Mouse (Mus musculus) limb, embryonic 14.5 days (tissue): ENCODE results near the gene Mpzl3. TPM values are rescaled to one million over a fixed set of nuclear protein-coding genes. Genes with fewer than 3 reads are reported as not detected.

Source experiments
- ATAC-seq: fragments of 200-750 bp; cut with Nextera tagmentation; 2 replicates; pipeline ENCODE4 v1.8.0; 2017; ENCODE audit warnings: low read depth, moderate number of reproducible peaks, moderate TSS enrichment; ENCODE audit not compliant: low FRiP score
- DNase-seq: peaks from one replicate; pipeline ENCODE4 v3.0.0-alpha.2; 2015; ENCODE audit warnings: low spot score
- H3K27ac ChIP-seq: fragments of 300-500 bp; sonication (generic); replicated peaks from 2 replicates; pipeline ENCODE4 v1.5.1; 2014; ENCODE audit warnings: low read depth, mild to moderate bottlenecking, low read length, moderate library complexity, mixed read lengths
- H3K27me3 ChIP-seq: fragments of 300-500 bp; sonication (generic); 2 replicates; pipeline ENCODE4 v1.6.1; 2014; ENCODE audit warnings: low read length, mixed read lengths; ENCODE audit not compliant: control insufficient read depth, insufficient read depth
- H3K36me3 ChIP-seq: fragments of 300-500 bp; sonication (generic); 2 replicates; pipeline ENCODE4 v1.6.1; 2014; ENCODE audit warnings: mild to moderate bottlenecking, low read length, moderate library complexity, mixed read lengths; ENCODE audit not compliant: control insufficient read depth, insufficient read depth
- H3K4me1 ChIP-seq: fragments of 300-500 bp; sonication (generic); 2 replicates; pipeline ENCODE4 v1.6.1; 2014; ENCODE audit warnings: antibody characterized with exemption, low read length, mixed read lengths; ENCODE audit not compliant: control insufficient read depth, insufficient read depth
- H3K4me2 ChIP-seq: fragments of 300-500 bp; sonication (generic); replicated peaks from 2 replicates; pipeline ENCODE4 v1.6.1; 2014; ENCODE audit warnings: low read depth, mild to moderate bottlenecking, low read length, moderate library complexity; ENCODE audit not compliant: severe bottlenecking
- H3K4me3 ChIP-seq: fragments of 300-500 bp; sonication (generic); replicated peaks from 2 replicates; pipeline ENCODE4 v1.5.1; 2014; ENCODE audit warnings: low read length
- H3K9ac ChIP-seq: fragments of 300-500 bp; sonication (generic); 2 replicates; pipeline ENCODE4 v1.6.1; 2014; ENCODE audit warnings: mild to moderate bottlenecking, low read depth, low read length, moderate library complexity; ENCODE audit not compliant: severe bottlenecking
- H3K9me3 ChIP-seq: fragments of 300-500 bp; sonication (generic); 2 replicates; pipeline ENCODE4 v1.6.1; 2016; ENCODE audit warnings: low read length; ENCODE audit not compliant: control insufficient read depth
- POLR2A ChIP-seq: fragments of 200-500 bp; IDR thresholded peaks from 2 replicates; pipeline ENCODE4 v1.8.0; 2012; ENCODE audit warnings: inconsistent platforms, mild to moderate bottlenecking, moderate library complexity, borderline replicate concordance; ENCODE audit not compliant: insufficient read depth, insufficient read length; ENCODE audit errors: extremely low read depth
- WGBS: fragments of 180-500 bp; shearing (Covaris S2); extraction: QIAGEN DNeasy Blood & Tissue Kit; methylation state at CpG from one replicate; pipeline ENCODE4 v1.1.7; 2014; 5-methylcytosine and 5-hydroxymethylcytosine counted together
- polyA plus RNA-seq, 2 experiments: library from polyadenylated mRNA; depleted of rRNA in 1 of 2; stranded (reverse) in 1 of 2; unstranded in 1 of 2; fragments of >200 nt; fragmentation: Nextera tagmentation in 1 of 2; extraction: Ambion mirVana in 1 of 2; gene quantifications; 2 replicates each; pipeline versions ENCODE4 v1.2.1 to v1.2.3; 2012 to 2014

The Mpzl3 gene
- polyA plus RNA-seq, 2 experiments = 2.1 to 4.7 TPM

DNA sequence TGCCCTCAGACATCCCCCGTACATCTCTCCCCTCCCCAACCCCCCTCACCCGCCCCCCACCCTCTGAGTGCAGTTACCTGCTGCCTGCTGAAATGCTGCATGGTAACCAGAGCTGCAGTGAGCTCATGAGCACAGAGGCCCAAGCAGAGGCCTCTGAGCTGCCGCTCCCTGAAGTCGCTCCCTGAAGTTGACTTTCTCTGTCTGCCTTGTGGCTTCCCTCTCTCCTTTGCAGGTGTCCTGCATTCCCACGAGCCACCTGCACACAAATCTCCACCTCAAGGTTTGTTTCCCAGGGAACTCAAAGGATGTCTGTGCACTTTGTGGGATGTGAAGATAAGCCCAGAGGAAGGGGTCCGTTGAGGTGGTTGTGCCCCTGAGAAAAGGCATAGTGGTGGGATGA is 43.7 kb upstream of the Mpzl3 start:
- no peak for TF ChIP-seq POLR2A
- DNase-seq (no peak), ATAC-seq (no peak)
- Histone ChIP-seq H3K36me3 (no peaks in the 10 kb centered on the region), H3K9me3 (no peaks in the 10 kb centered on the region), H3K4me2 (no peak overlapping the region), H3K4me3 (no peak overlapping the region), H3K27me3 (no peaks in the 10 kb centered on the region), H3K9ac (no peak overlapping the region), H3K4me1 (no peaks in the 10 kb centered on the region; the same call in 1 of the 2 replicates), H3K27ac (no peak overlapping the region)
- WGBS = 35% methylated on average over 6 of the region's 6 CpGs

- Histone ChIP-seq H3K4me2 (no peak overlapping the region), H3K27me3 (no peaks in the 10 kb centered on the region), H3K9ac (no peak overlapping the region), H3K36me3 (no peaks in the 10 kb centered on the region), H3K27ac (no peak overlapping the region), H3K4me1 (no peaks in the 10 kb centered on the region), H3K9me3 (no peaks in the 10 kb centered on the region), H3K4me3 (no peak overlapping the region)
- DNase-seq (no peak), ATAC-seq (no peak)
- 39% methylated on average over 2 of the region's 2 CpGs for WGBS
- no peak for TF ChIP-seq POLR2A
Measured at GRCm38 (mm10) chr9:45014879-45015278, 40.1 kb upstream of the Mpzl3 start.

DNA sequence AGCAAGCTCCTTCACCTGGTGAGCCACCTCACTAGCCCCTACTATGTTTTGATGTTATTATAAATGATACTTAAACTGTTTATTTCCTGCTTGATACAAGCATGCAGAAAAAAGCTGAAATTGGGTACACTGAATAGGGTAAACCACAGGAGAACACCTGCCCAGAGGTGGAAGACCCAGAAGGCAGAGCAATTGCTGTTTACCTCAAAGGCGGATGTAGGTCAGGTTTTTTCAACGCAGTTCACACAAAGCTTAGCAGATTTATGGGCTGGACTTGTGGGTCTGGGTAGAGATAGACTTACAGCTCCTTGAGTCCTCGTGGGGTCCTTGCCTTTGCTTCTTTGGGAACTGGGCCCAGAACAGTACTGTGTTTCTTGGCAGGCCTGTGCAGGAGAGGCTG is 39.1 kb upstream of the Mpzl3 start:
- no peak overlapping the region for H3K4me2 ChIP-seq
- H3K9me3 ChIP-seq = no peaks in the 10 kb centered on the region
- no peak for TF ChIP-seq POLR2A
- no peak overlapping the region for H3K9ac ChIP-seq
- WGBS = 64% methylated on average over 3 of the region's 3 CpGs
- H3K36me3 ChIP-seq = no peaks in the 10 kb centered on the region
- H3K4me1 ChIP-seq = no peaks in the 10 kb centered on the region
- no peaks in the 10 kb centered on the region for H3K27me3 ChIP-seq
- ATAC-seq (no peak), DNase-seq (no peak)
- no peak overlapping the region for H3K27ac ChIP-seq
- H3K4me3 ChIP-seq = no peak overlapping the region

GRCm38 (mm10) chr9:45018031-45018430 is 37.0 kb upstream of the Mpzl3 start:
- Histone ChIP-seq H3K4me2 (no peak overlapping the region), H3K27me3 (no peaks in the 10 kb centered on the region), H3K27ac (no peak overlapping the region), H3K4me1 (no peaks in the 10 kb centered on the region), H3K9me3 (no peaks in the 10 kb centered on the region), H3K9ac (no peak overlapping the region), H3K4me3 (no peak overlapping the region), H3K36me3 (no peaks in the 10 kb centered on the region)
- no peak for ATAC-seq
- no peak for TF ChIP-seq POLR2A
- no peak for DNase-seq
- 70% methylated on average over 11 of the region's 11 CpGs for WGBS

DNA sequence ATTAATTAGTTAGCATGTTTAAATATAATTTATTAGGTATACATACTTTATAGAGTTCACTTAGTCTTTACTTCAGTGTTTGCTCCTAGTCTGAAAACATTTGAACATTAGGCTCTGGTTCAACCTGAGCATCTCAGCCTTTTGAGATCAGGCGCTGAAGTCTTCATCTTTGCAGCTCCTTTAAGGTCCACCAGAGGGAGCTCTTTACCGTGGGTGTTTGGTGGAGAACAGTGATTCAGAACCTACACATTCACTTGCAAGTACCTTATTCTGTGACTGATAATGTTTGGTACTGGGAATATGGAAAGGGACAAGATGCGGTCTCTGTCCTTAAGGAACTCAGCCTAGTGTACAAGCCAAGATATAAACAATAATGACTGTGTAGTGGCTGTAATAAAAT is 32.2 kb upstream of the Mpzl3 start:
- Histone ChIP-seq H3K9ac (no peak overlapping the region), H3K4me3 (no peak overlapping the region), H3K4me1 (no peaks in the 10 kb centered on the region), H3K27ac (no peak overlapping the region), H3K27me3 (no peaks in the 10 kb centered on the region), H3K9me3 (no peaks in the 10 kb centered on the region), H3K36me3 (no peaks in the 10 kb centered on the region), H3K4me2 (no peak overlapping the region)
- TF ChIP-seq POLR2A = no peak
- DNase-seq = peak; percentile 66
- 18% methylated on average over 3 of the region's 3 CpGs for WGBS
- no peak for ATAC-seq

DNA sequence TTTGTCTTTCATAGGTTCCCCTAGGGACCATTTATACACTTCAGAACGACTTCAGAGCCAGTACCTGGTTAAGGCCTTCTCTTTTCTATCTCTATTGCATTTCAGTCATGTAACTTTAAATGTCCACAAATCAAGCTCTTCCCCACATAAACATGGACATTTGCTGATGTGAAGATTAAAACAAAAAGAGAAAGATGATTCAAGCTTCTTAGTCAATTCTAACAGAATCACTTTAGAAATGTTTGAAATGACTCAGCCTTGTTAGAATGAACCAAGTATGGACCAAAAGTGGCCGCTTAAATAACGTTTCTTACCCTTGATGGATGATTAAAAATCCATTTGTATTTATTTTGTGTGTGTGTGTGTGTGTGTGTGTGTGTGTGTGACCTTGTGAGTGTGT is 31.3 kb upstream of the Mpzl3 start:
- Histone ChIP-seq H3K9me3 (no peaks in the 10 kb centered on the region), H3K36me3 (no peaks in the 10 kb centered on the region), H3K27ac (no peak overlapping the region), H3K9ac (no peak overlapping the region), H3K4me3 (no peak overlapping the region), H3K4me2 (no peak overlapping the region), H3K27me3 (no peaks in the 10 kb centered on the region), H3K4me1 (no peaks in the 10 kb centered on the region)
- TF ChIP-seq POLR2A = no peak
- ATAC-seq (no peak), DNase-seq (no peak)
- WGBS = 52% methylated on average over 3 of the region's 3 CpGs
